Mouse (Mus musculus) testis, adult 2 months (tissue): ENCODE results near the gene Hdac9.

Experiments
- CTCF ChIP-seq: fragments of 200-500 bp; IDR thresholded peaks from 2 replicates; pipeline ENCODE4 v1.5.1; 2012; ENCODE audit warnings: low read depth, mild to moderate bottlenecking, inconsistent platforms, low read length, moderate library complexity; ENCODE audit not compliant: control insufficient read depth, insufficient read depth, insufficient replicate concordance
- POLR2A ChIP-seq: fragments of 200-500 bp; IDR thresholded peaks from 2 replicates; pipeline ENCODE4 v1.6.1; 2012; ENCODE audit warnings: low read depth, mild to moderate bottlenecking, inconsistent platforms, low read length, moderate library complexity; ENCODE audit not compliant: control insufficient read depth

DNA sequence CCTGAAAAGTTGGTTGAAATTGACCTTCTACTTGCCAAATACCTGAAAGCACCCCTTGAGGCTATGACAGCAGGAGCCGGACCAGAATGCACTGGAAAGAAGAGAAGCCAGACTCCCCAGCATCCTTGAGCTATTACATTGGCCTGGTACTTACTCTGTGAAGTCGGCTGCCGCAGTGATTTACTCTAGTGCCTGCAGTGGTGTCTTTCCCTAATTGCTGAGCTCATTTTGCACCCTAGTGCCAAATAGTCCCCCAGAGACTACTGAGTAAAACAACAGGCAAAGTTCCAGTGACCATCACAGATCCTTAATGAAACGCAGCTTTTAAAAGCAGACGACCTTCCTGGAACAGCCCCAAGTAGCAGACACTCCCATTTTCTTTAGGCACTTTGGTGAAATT lies 761.2 kb downstream of the Hdac9 start:
- TF ChIP-seq CTCF (no peak), POLR2A (no peak)
